Mouse (Mus musculus): ENCODE data around the gene Prx.

- TF ChIP-seq CTCF (IDR thresholded peaks at IDR 0.05; ENCODE audit: low read depth, low read length) (no peak), POLR2A (IDR thresholded peaks at IDR 0.05; ENCODE audit: borderline replicate concordance, low read depth, low read length) (no peak)
These were observed 11.3 kb upstream of the Prx start for GRCm38 (mm10) chr7:27487740-27488268.
